In genomic region chr6:18800869-18801511, GRCm38 (mm10) we compare ENCODE assay signal across 25 mouse cellular contexts.
"Had no signal": no experiment of that assay in that cellular context is flagged by ENCODE, and none has a peak within 500 bp of the region (broad histone marks: within the 10 kb centered on the region; RNA-seq: fewer than 3 reads in every experiment).

No protein-coding gene starts in this region.

- H3K4me1 ChIP-seq: heart, embryonic 13.5 days; heart, embryonic 15.5 days; hindbrain, embryonic 10.5 days; intestine, embryonic 15.5 days; limb, embryonic 10.5 days; limb, embryonic 12.5 days; liver, embryonic 13.5 days had no signal

- ATAC-seq: hindbrain, embryonic 16.5 days; inflammation-experienced regulatory T-cells, adult 6 months; intestine, embryonic 15.5 days; intestine, postnatal 0 days had no signal

- H3K4me3 ChIP-seq: heart, adult 2 months; heart, embryonic 13.5 days; heart, embryonic 15.5 days; hindbrain, embryonic 10.5 days; hindbrain, embryonic 12.5 days; intestine, embryonic 15.5 days; layer of hippocampus, adult 2 months; left cerebral cortex, adult 2 months; limb, embryonic 10.5 days; limb, embryonic 12.5 days; liver, embryonic 13.5 days had no signal

- H3K27me3 ChIP-seq: heart, embryonic 13.5 days; heart, embryonic 15.5 days; hindbrain, embryonic 12.5 days; intestine, embryonic 15.5 days; limb, embryonic 12.5 days; liver, embryonic 13.5 days had no signal

- H3K9ac ChIP-seq: heart, embryonic 13.5 days; heart, embryonic 15.5 days; hindbrain, embryonic 12.5 days; hindbrain, embryonic 14.5 days; intestine, embryonic 15.5 days; limb, embryonic 12.5 days; liver, embryonic 13.5 days had no signal

- DNase-seq: gastrocnemius, postnatal 14 days; heart, adult 11 months; heart, adult 2 months; heart, postnatal 14 days; heart, postnatal 36 days; kidney, adult 18-20 months; kidney, adult 8-10 months; kidney, postnatal 10 days; kidney, postnatal 25 days; kidney, postnatal 4 days; liver; liver, embryonic 13.5 days had no signal

- H3K36me3 ChIP-seq: heart, embryonic 13.5 days; heart, embryonic 15.5 days; hindbrain, embryonic 10.5 days; hindbrain, embryonic 12.5 days; intestine, embryonic 15.5 days; limb, embryonic 10.5 days; limb, embryonic 12.5 days; liver, embryonic 13.5 days had no signal

- H3K27ac ChIP-seq: heart, adult 2 months; heart, embryonic 13.5 days; heart, embryonic 15.5 days; hindbrain, embryonic 10.5 days; hindbrain, embryonic 12.5 days; hindbrain, embryonic 14.5 days; intestine, embryonic 15.5 days; layer of hippocampus, adult 2 months; left cerebral cortex, adult 2 months; limb, embryonic 10.5 days; limb, embryonic 12.5 days; liver, embryonic 13.5 days had no signal

- H3K9me3 ChIP-seq: heart, embryonic 13.5 days; heart, embryonic 15.5 days; hindbrain, embryonic 10.5 days; hindbrain, embryonic 12.5 days; intestine, embryonic 15.5 days; limb, embryonic 10.5 days; limb, embryonic 12.5 days; liver, embryonic 13.5 days had no signal
